Mouse (Mus musculus) lung, adult 2 months (tissue): ENCODE data around the gene Tmtc1.

ENCODE experiments used
- CTCF ChIP-seq: fragments of 200-500 bp; IDR thresholded peaks from 2 replicates; pipeline ENCODE4 v1.5.1; 2011; ENCODE audit warnings: mild to moderate bottlenecking, low read length, control low read depth; ENCODE audit not compliant: insufficient read depth
- POLR2A ChIP-seq: fragments of 200-500 bp; IDR thresholded peaks from 2 replicates; pipeline ENCODE4 v1.6.1; 2011; ENCODE audit warnings: low read depth, mild to moderate bottlenecking, control low read depth, low read length, borderline replicate concordance; ENCODE audit errors: extremely low read depth

- no peak for TF ChIP-seq CTCF
- no peak for TF ChIP-seq POLR2A
Observed at GRCm38 (mm10) chr6:148395272-148395671, 48.9 kb downstream of the Tmtc1 start.
